Mouse (Mus musculus): ENCODE results near the gene Epha6. TPM values are rescaled to one million over a fixed set of nuclear protein-coding genes. Genes with fewer than 3 reads are reported as not detected.

Epha6 gene
- polyA plus RNA-seq, 1 experiment from 2014 or later, result 2.2 TPM

DNA sequence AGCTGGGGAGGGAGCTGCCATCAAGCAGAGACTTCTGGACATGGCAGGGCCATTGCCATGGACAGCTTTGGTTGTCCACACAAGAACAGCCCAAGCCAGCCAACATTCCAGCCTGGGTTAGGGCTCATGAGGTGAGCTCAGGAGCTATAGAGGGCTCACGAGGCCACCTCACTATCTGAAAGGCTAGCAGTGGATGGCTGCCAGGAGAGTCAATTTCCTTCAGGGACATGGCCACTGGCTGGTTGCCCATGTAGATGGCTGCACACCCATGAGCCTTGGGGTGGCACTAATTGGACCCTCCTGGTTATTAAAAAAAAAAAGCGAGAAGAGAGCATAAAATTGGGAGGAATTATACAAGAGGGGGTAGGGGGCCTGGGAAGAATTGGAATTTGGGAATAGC, 970.7 kb downstream of the Epha6 start:
- H3K9me3 ChIP-seq (ENCODE audit: control insufficient read depth, low read length), result no peaks in the 10 kb centered on the region
- WGBS, result 93% methylated on average over 2 of the region's 2 CpGs
- no peak overlapping the region for H3K4me2 ChIP-seq (replicated peaks; ENCODE audit: low read depth, low read length)
- H3K4me1 ChIP-seq (replicated peaks; ENCODE audit: control insufficient read depth, insufficient read depth, low read length), result no peaks in the 10 kb centered on the region
- DNase-seq (ENCODE audit: low spot score), result no peak
- H3K36me3 ChIP-seq (ENCODE audit: control insufficient read depth, insufficient read depth, low read length), result no peaks in the 10 kb centered on the region
- H3K27ac ChIP-seq (ENCODE audit: low read depth, low read length), result no peak overlapping the region
- no peak for ATAC-seq (ENCODE audit: low FRiP score)
- H3K27me3 ChIP-seq (ENCODE audit: control insufficient read depth, insufficient read depth, low read length), result no peaks in the 10 kb centered on the region
- no peak overlapping the region for H3K9ac ChIP-seq (ENCODE audit: low read depth, low read length)
- H3K4me3 ChIP-seq (ENCODE audit: low read depth, low read length), result no peak overlapping the region

DNA sequence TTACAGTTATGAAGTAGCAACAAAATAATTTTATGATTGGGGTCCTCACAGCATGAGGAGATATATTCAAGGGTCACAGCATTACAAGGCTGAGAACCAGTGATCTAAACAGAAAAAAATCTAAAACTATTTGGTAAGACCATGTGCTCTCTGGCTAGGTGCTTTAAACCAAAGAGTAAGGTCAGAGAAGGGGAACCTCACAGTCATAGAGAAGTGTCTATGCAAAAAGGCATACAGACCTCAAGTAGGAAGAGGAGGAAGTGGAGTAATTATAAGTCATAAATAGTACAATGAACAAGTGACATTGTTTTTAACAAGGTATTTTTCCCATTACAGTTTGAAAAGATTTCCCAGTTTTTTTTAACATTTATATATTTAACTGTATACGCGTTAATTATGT, 983.8 kb downstream of the Epha6 start:
- DNase-seq (ENCODE audit: low spot score) (no peak), ATAC-seq (ENCODE audit: low FRiP score) (no peak)
- Histone ChIP-seq H3K4me2 (replicated peaks; ENCODE audit: low read depth, low read length) (no peak overlapping the region), H3K36me3 (ENCODE audit: control insufficient read depth, insufficient read depth, low read length) (no peaks in the 10 kb centered on the region), H3K27ac (ENCODE audit: low read depth, low read length) (no peak overlapping the region), H3K9me3 (ENCODE audit: control insufficient read depth, low read length) (no peaks in the 10 kb centered on the region), H3K4me3 (ENCODE audit: low read depth, low read length) (no peak overlapping the region), H3K27me3 (ENCODE audit: control insufficient read depth, insufficient read depth, low read length) (no peaks in the 10 kb centered on the region), H3K9ac (ENCODE audit: low read depth, low read length) (no peak overlapping the region), H3K4me1 (replicated peaks; ENCODE audit: control insufficient read depth, insufficient read depth, low read length) (no peaks in the 10 kb centered on the region)
- 99% methylated on average over 2 of the region's 2 CpGs for whole genome bisulfite sequencing

DNA sequence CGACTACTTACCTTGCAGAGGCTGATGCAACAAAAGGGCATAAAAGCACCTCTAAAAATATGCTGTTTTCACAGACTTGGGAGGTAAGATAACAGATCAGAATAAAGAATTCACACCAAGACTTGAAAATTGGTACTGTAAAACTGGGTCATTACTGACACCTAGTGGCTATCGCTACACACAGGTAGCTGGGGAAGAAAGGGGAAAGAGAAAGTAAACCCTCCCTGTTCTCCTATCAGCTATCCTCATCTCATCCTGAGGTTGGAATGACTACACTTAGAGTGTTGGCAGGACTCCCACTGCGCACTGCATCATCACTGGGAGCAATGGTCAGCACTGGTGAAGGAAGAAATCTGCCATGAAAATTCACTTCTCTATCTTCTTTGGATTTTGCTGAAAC, 988.2 kb downstream of the Epha6 start:
- peak; percentile 62 for DNase-seq (ENCODE audit: low spot score)
- 46% methylated on average over 3 of the region's 3 CpGs for WGBS

DNA sequence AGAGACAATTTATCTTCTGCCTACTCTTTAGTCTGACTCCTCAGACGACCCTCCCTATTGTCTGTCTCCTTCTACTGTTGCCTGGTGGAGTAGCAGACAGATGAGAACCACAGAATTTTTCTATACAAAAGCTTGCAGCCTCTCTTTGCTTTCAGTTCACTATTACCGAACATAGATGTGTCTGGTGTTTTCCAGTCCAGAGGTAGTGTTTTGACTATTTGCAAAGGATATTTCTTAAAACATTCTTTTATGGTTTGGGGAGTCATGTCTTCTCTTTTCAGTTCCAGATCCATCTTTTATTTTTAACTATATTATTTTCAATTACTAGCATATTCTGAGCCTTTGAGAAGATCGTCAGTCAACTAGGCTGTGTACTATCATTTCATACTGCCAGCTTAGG, 989.7 kb downstream of the Epha6 start:
- Histone ChIP-seq H3K9ac (ENCODE audit: low read depth, low read length) (no peak overlapping the region), H3K36me3 (ENCODE audit: control insufficient read depth, insufficient read depth, low read length) (no peaks in the 10 kb centered on the region), H3K9me3 (ENCODE audit: control insufficient read depth, low read length) (no peaks in the 10 kb centered on the region), H3K27me3 (ENCODE audit: control insufficient read depth, insufficient read depth, low read length) (no peaks in the 10 kb centered on the region), H3K4me2 (replicated peaks; ENCODE audit: low read depth, low read length) (no peak overlapping the region), H3K4me1 (replicated peaks; ENCODE audit: control insufficient read depth, insufficient read depth, low read length) (no peaks in the 10 kb centered on the region), H3K27ac (ENCODE audit: low read depth, low read length) (no peak overlapping the region), H3K4me3 (ENCODE audit: low read depth, low read length) (no peak overlapping the region)
- 72% methylated on average over 3 of the region's 3 CpGs for WGBS
- DNase-seq (ENCODE audit: low spot score) (no peak), ATAC-seq (ENCODE audit: low FRiP score) (no peak)

More for the DNA sequence above, 988.2 kb downstream of the Epha6 start:
- Histone ChIP-seq H3K4me2 (replicated peaks; ENCODE audit: low read depth, low read length) (no peak overlapping the region), H3K4me3 (ENCODE audit: low read depth, low read length) (no peak overlapping the region), H3K27ac (ENCODE audit: low read depth, low read length) (no peak overlapping the region), H3K4me1 (replicated peaks; ENCODE audit: control insufficient read depth, insufficient read depth, low read length) (no peaks in the 10 kb centered on the region), H3K9ac (ENCODE audit: low read depth, low read length) (no peak overlapping the region), H3K9me3 (ENCODE audit: control insufficient read depth, low read length) (no peaks in the 10 kb centered on the region), H3K27me3 (ENCODE audit: control insufficient read depth, insufficient read depth, low read length) (no peaks in the 10 kb centered on the region), H3K36me3 (ENCODE audit: control insufficient read depth, insufficient read depth, low read length) (no peaks in the 10 kb centered on the region)
- peak; percentile 71 for ATAC-seq (ENCODE audit: low FRiP score)

DNA sequence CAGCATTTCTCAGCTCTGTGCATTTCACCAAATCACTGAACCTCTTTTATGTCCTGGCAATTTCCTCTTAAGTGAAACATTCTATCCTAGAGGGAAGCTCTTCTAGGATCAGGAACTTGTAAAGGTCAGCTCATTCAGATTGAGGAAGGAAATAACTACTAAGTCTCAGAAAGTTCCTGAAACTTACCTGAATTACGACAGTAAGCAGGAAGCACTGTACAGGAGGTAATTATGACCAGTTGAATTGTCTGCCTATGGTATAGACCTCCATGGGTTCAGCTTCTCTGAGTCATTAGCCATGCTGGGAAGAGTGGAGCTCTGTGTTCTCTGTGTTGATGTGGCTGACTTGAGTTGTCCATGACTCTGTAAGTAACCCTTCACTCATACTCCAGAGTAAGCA, 994.6 kb downstream of the Epha6 start:
- Histone ChIP-seq H3K4me2 (replicated peaks; ENCODE audit: low read depth, low read length) (no peak overlapping the region), H3K4me1 (replicated peaks; ENCODE audit: control insufficient read depth, insufficient read depth, low read length) (no peaks in the 10 kb centered on the region)
- WGBS, result 91% methylated on average over 1 of the region's 1 CpGs

DNA sequence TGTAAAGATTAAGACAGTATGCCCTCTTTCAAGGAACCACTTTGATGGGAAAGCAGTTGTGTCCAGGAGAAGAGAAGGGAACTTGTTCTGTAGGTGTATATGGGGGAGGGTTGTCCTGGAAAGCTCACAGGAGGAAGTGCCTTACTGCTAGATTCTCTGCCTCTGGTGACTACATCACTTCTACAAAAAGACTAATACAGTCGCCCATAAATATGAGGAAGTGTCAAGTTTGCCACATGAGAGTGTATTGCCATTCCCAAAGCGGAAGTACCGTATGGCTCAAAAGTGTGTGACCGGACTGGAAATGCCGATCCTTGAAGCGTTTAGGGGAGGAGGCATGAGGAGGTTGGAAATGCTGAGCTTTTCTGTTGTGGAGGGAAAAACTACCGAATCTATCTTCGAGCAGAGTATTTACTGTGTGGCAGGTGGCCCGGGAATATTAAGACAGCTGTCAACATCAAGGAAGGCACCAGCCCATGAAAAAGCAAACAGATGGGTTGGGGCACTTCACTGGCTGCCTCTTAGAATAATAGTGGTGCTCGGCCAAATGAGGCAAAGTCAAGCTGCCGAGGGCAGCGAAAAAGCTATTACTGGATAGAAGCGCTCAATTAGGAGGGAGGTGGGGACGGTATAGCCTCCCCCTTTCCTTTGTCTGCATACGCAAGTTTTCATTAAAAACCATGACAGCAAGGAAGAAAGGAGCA, 1001.1 kb downstream of the Epha6 start:
- no peaks in the 10 kb centered on the region for H3K4me1 ChIP-seq (replicated peaks; ENCODE audit: control insufficient read depth, insufficient read depth, low read length)
- H3K4me3 ChIP-seq (ENCODE audit: low read depth, low read length), result no peak overlapping the region
- 32% methylated on average over 15 of the region's 15 CpGs for WGBS
- no peaks in the 10 kb centered on the region for H3K9me3 ChIP-seq (ENCODE audit: control insufficient read depth, low read length)
- no peak overlapping the region for H3K9ac ChIP-seq (ENCODE audit: low read depth, low read length)
- DNase-seq (ENCODE audit: low spot score), result peak; percentile 44
- H3K27me3 ChIP-seq (ENCODE audit: control insufficient read depth, insufficient read depth, low read length), result no peaks in the 10 kb centered on the region
- peak overlapping the region; percentile 30 for H3K4me2 ChIP-seq (replicated peaks; ENCODE audit: low read depth, low read length)
- peak; percentile 77 for ATAC-seq (ENCODE audit: low FRiP score)
- peak overlapping the region; percentile 67 for H3K27ac ChIP-seq (ENCODE audit: low read depth, low read length)
- no peaks in the 10 kb centered on the region for H3K36me3 ChIP-seq (ENCODE audit: control insufficient read depth, insufficient read depth, low read length)

More for the DNA sequence above, 994.6 kb downstream of the Epha6 start:
- no peak for DNase-seq (ENCODE audit: low spot score)
- Histone ChIP-seq H3K27ac (ENCODE audit: low read depth, low read length) (no peak overlapping the region), H3K27me3 (ENCODE audit: control insufficient read depth, insufficient read depth, low read length) (no peaks in the 10 kb centered on the region), H3K4me3 (ENCODE audit: low read depth, low read length) (no peak overlapping the region), H3K36me3 (ENCODE audit: control insufficient read depth, insufficient read depth, low read length) (no peaks in the 10 kb centered on the region), H3K9ac (ENCODE audit: low read depth, low read length) (no peak overlapping the region), H3K9me3 (ENCODE audit: control insufficient read depth, low read length) (no peaks in the 10 kb centered on the region)
- no peak for ATAC-seq (ENCODE audit: low FRiP score)
